Mouse (Mus musculus): ENCODE results near the gene Bend5. TPM values are rescaled to one million over a fixed set of nuclear protein-coding genes. Genes with fewer than 3 reads are reported as not detected.

Bend5 gene
- polyA plus RNA-seq, 1 experiment = 15.6 TPM

DNA sequence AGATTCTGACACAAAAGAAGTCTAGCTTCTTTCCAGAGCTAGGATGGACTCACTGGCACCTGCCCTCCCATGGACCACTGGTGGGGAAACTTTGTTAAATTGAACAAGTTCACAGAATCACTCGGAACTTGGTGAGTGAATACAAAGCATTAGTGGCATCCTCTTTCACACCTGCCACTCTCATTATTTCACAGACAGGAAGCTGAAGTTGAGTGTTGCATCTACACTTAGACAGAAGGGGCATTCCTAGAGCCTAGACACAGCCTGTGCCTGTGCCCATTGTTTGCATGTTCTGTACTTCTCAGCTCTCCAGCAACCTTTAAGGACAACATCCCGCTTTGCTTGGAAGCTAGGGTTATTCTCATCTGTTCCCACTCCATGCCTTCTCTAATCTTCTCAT, 90.1 kb downstream of the Bend5 start:
- Histone ChIP-seq H3K27ac (ENCODE audit: control insufficient read depth, insufficient read depth, low read length) (no peak overlapping the region), H3K4me1 (replicated peaks; ENCODE audit: control insufficient read depth, insufficient read depth, low read length) (no peaks in the 10 kb centered on the region), H3K27me3 (ENCODE audit: control insufficient read depth, insufficient read depth, low read length) (no peaks in the 10 kb centered on the region), H3K36me3 (ENCODE audit: control insufficient read depth, insufficient read depth, low read length) (no peaks in the 10 kb centered on the region), H3K4me3 (ENCODE audit: control insufficient read depth, insufficient read depth, low read length) (no peak overlapping the region)
- DNase-seq = no peak
- 92% methylated on average over 2 of the region's 2 CpGs for WGBS
- no peak for TF ChIP-seq CTCF (IDR thresholded peaks at IDR 0.05; ENCODE audit: borderline replicate concordance, control insufficient read depth, extremely low read depth, insufficient read depth, low read length, poor library complexity)
- no peak for TF ChIP-seq POLR2A (IDR thresholded peaks at IDR 0.05; ENCODE audit: control insufficient read depth, extremely low read depth, insufficient read depth, low read length, poor library complexity)
